Mouse (Mus musculus) right cerebral cortex, postnatal 10 days (tissue): Measurements from ENCODE around the gene Coa5.

Experiments
- DNase-seq, 2 experiments: peaks; one replicate each; pipeline ENCODE4 v3.0.0; 2021; ENCODE audit warnings: low spot score in 2 of 2

Coa5 gene

GRCm38 (mm10) chr1:37368125-37368524 lies 61.8 kb downstream of the Coa5 start:
- peak; percentile 60 to 78 for DNase-seq
